Mouse (Mus musculus): ENCODE data around the gene Sorcs2. TPM values are rescaled to one million over a fixed set of nuclear protein-coding genes. Genes with fewer than 3 reads are reported as not detected.

Gene Sorcs2
- polyA plus RNA-seq, 1 experiment from 2014 or later = 5.1 TPM

- Histone ChIP-seq H3K36me3 (ENCODE audit: control insufficient read depth, insufficient read depth, low read length) (no peaks in the 10 kb centered on the region), H3K9me3 (replicated peaks; ENCODE audit: control insufficient read depth, low read length) (no peaks in the 10 kb centered on the region), H3K27ac (ENCODE audit: low read depth, low read length) (no peak overlapping the region), H3K9ac (ENCODE audit: low read length) (no peak overlapping the region), H3K4me1 (ENCODE audit: control insufficient read depth, insufficient read depth, low read length) (no peaks in the 10 kb centered on the region), H3K4me2 (ENCODE audit: low read length) (no peak overlapping the region), H3K4me3 (ENCODE audit: low read depth, low read length) (no peak overlapping the region), H3K27me3 (replicated peaks; ENCODE audit: control insufficient read depth, insufficient read depth, low read length) (no peaks in the 10 kb centered on the region)
- WGBS = 82% methylated on average over 5 of the region's 5 CpGs
- no peak for DNase-seq (ENCODE audit: low spot score)
- no peak for ATAC-seq
Measured at GRCm38 (mm10) chr5:36202781-36203180, 195.2 kb downstream of the Sorcs2 start.

- Histone ChIP-seq H3K27ac (ENCODE audit: low read depth, low read length) (no peak overlapping the region), H3K4me1 (ENCODE audit: control insufficient read depth, insufficient read depth, low read length) (no peaks in the 10 kb centered on the region), H3K27me3 (replicated peaks; ENCODE audit: control insufficient read depth, insufficient read depth, low read length) (no peaks in the 10 kb centered on the region), H3K9ac (ENCODE audit: low read length) (no peak overlapping the region), H3K4me3 (ENCODE audit: low read depth, low read length) (no peak overlapping the region), H3K9me3 (replicated peaks; ENCODE audit: control insufficient read depth, low read length) (no peaks in the 10 kb centered on the region), H3K36me3 (ENCODE audit: control insufficient read depth, insufficient read depth, low read length) (no peaks in the 10 kb centered on the region), H3K4me2 (ENCODE audit: low read length) (no peak overlapping the region)
- no peak for ATAC-seq
- 81% methylated on average over 1 of the region's 1 CpGs for WGBS
- DNase-seq (ENCODE audit: low spot score) = no peak
Measured at GRCm38 (mm10) chr5:36199519-36199918, 198.4 kb downstream of the Sorcs2 start.

- H3K9ac ChIP-seq (ENCODE audit: low read length) = no peak overlapping the region
- ATAC-seq (no peak), DNase-seq (ENCODE audit: low spot score) (no peak)
- H3K4me3 ChIP-seq (ENCODE audit: low read depth, low read length) = no peak overlapping the region
- no peak overlapping the region for H3K27ac ChIP-seq (ENCODE audit: low read depth, low read length)
- H3K4me2 ChIP-seq (ENCODE audit: low read length) = no peak overlapping the region
- no peaks in the 10 kb centered on the region for H3K27me3 ChIP-seq (replicated peaks; ENCODE audit: control insufficient read depth, insufficient read depth, low read length)
- WGBS = 96% methylated on average over 4 of the region's 4 CpGs
- H3K36me3 ChIP-seq (ENCODE audit: control insufficient read depth, insufficient read depth, low read length) = no peaks in the 10 kb centered on the region
- H3K4me1 ChIP-seq (ENCODE audit: control insufficient read depth, insufficient read depth, low read length) = 0 out of 2 replicates have a peak, but pooled peaks cover 3% of the 10 kb centered on the region
- no peaks in the 10 kb centered on the region for H3K9me3 ChIP-seq (replicated peaks; ENCODE audit: control insufficient read depth, low read length)
Measured at GRCm38 (mm10) chr5:36195436-36195835, 202.5 kb downstream of the Sorcs2 start.

- H3K9ac ChIP-seq (ENCODE audit: low read length) = no peak overlapping the region
- H3K4me2 ChIP-seq (ENCODE audit: low read length) = no peak overlapping the region
- WGBS = 51% methylated on average over 4 of the region's 4 CpGs
- no peak overlapping the region for H3K4me3 ChIP-seq (ENCODE audit: low read depth, low read length)
- no peaks in the 10 kb centered on the region for H3K9me3 ChIP-seq (replicated peaks; ENCODE audit: control insufficient read depth, low read length)
- H3K27me3 ChIP-seq (replicated peaks; ENCODE audit: control insufficient read depth, insufficient read depth, low read length) = no peaks in the 10 kb centered on the region
- H3K36me3 ChIP-seq (ENCODE audit: control insufficient read depth, insufficient read depth, low read length) = no peaks in the 10 kb centered on the region
- H3K4me1 ChIP-seq (ENCODE audit: control insufficient read depth, insufficient read depth, low read length) = 0 out of 2 replicates have a peak, but pooled peaks cover 3% of the 10 kb centered on the region
- no peak for ATAC-seq
- DNase-seq (ENCODE audit: low spot score) = no peak
- H3K27ac ChIP-seq (ENCODE audit: low read depth, low read length) = no peak overlapping the region
Measured at GRCm38 (mm10) chr5:36194631-36195030, 203.3 kb downstream of the Sorcs2 start.

- ATAC-seq (no peak), DNase-seq (ENCODE audit: low spot score) (no peak)
- H3K9me3 ChIP-seq (replicated peaks; ENCODE audit: control insufficient read depth, low read length) = no peaks in the 10 kb centered on the region
- no peak overlapping the region for H3K9ac ChIP-seq (ENCODE audit: low read length)
- H3K27me3 ChIP-seq (replicated peaks; ENCODE audit: control insufficient read depth, insufficient read depth, low read length) = no peaks in the 10 kb centered on the region
- H3K4me2 ChIP-seq (ENCODE audit: low read length) = no peak overlapping the region
- H3K4me3 ChIP-seq (ENCODE audit: low read depth, low read length) = no peak overlapping the region
- H3K4me1 ChIP-seq (ENCODE audit: control insufficient read depth, insufficient read depth, low read length) = 0 out of 2 replicates have a peak, but pooled peaks cover 3% of the 10 kb centered on the region
- WGBS = 80% methylated on average over 2 of the region's 2 CpGs
- no peak overlapping the region for H3K27ac ChIP-seq (ENCODE audit: low read depth, low read length)
- H3K36me3 ChIP-seq (ENCODE audit: control insufficient read depth, insufficient read depth, low read length) = no peaks in the 10 kb centered on the region
Measured at GRCm38 (mm10) chr5:36192677-36193076, 205.3 kb downstream of the Sorcs2 start.

GRCm38 (mm10) chr5:36191876-36192275, 206.1 kb downstream of the Sorcs2 start:
- DNase-seq (ENCODE audit: low spot score) (no peak), ATAC-seq (no peak)
- H3K27ac ChIP-seq (ENCODE audit: low read depth, low read length) = no peak overlapping the region
- H3K4me3 ChIP-seq (ENCODE audit: low read depth, low read length) = no peak overlapping the region
- H3K4me1 ChIP-seq (ENCODE audit: control insufficient read depth, insufficient read depth, low read length) = 0 out of 2 replicates have a peak, but pooled peaks cover 3% of the 10 kb centered on the region
- no peaks in the 10 kb centered on the region for H3K36me3 ChIP-seq (ENCODE audit: control insufficient read depth, insufficient read depth, low read length)
- no peaks in the 10 kb centered on the region for H3K27me3 ChIP-seq (replicated peaks; ENCODE audit: control insufficient read depth, insufficient read depth, low read length)
- no peak overlapping the region for H3K4me2 ChIP-seq (ENCODE audit: low read length)
- no peaks in the 10 kb centered on the region for H3K9me3 ChIP-seq (replicated peaks; ENCODE audit: control insufficient read depth, low read length)
- no peak overlapping the region for H3K9ac ChIP-seq (ENCODE audit: low read length)
- WGBS = 90% methylated on average over 3 of the region's 3 CpGs

GRCm38 (mm10) chr5:36191285-36191684, 206.7 kb downstream of the Sorcs2 start:
- Histone ChIP-seq H3K4me3 (ENCODE audit: low read depth, low read length) (no peak overlapping the region), H3K27me3 (replicated peaks; ENCODE audit: control insufficient read depth, insufficient read depth, low read length) (no peaks in the 10 kb centered on the region), H3K9me3 (replicated peaks; ENCODE audit: control insufficient read depth, low read length) (no peaks in the 10 kb centered on the region), H3K4me2 (ENCODE audit: low read length) (no peak overlapping the region), H3K27ac (ENCODE audit: low read depth, low read length) (no peak overlapping the region), H3K36me3 (ENCODE audit: control insufficient read depth, insufficient read depth, low read length) (no peaks in the 10 kb centered on the region), H3K9ac (ENCODE audit: low read length) (no peak overlapping the region), H3K4me1 (ENCODE audit: control insufficient read depth, insufficient read depth, low read length) (0 out of 2 replicates have a peak, but pooled peaks cover 3% of the 10 kb centered on the region)
- ATAC-seq (no peak), DNase-seq (ENCODE audit: low spot score) (no peak)
- WGBS = 88% methylated on average over 4 of the region's 4 CpGs

- Histone ChIP-seq H3K27me3 (replicated peaks; ENCODE audit: control insufficient read depth, insufficient read depth, low read length) (no peaks in the 10 kb centered on the region), H3K36me3 (ENCODE audit: control insufficient read depth, insufficient read depth, low read length) (no peaks in the 10 kb centered on the region), H3K9me3 (replicated peaks; ENCODE audit: control insufficient read depth, low read length) (no peaks in the 10 kb centered on the region), H3K4me2 (ENCODE audit: low read length) (no peak overlapping the region), H3K27ac (ENCODE audit: low read depth, low read length) (no peak overlapping the region), H3K4me3 (ENCODE audit: low read depth, low read length) (no peak overlapping the region), H3K9ac (ENCODE audit: low read length) (no peak overlapping the region), H3K4me1 (ENCODE audit: control insufficient read depth, insufficient read depth, low read length) (no peaks in the 10 kb centered on the region)
- ATAC-seq = no peak
- no peak for DNase-seq (ENCODE audit: low spot score)
- WGBS = 90% methylated on average over 4 of the region's 4 CpGs
Measured at GRCm38 (mm10) chr5:36188310-36188709, 209.6 kb downstream of the Sorcs2 start.

- WGBS = 66% methylated on average over 8 of the region's 8 CpGs
- no peaks in the 10 kb centered on the region for H3K4me1 ChIP-seq (ENCODE audit: control insufficient read depth, insufficient read depth, low read length)
- no peaks in the 10 kb centered on the region for H3K27me3 ChIP-seq (replicated peaks; ENCODE audit: control insufficient read depth, insufficient read depth, low read length)
- no peaks in the 10 kb centered on the region for H3K36me3 ChIP-seq (ENCODE audit: control insufficient read depth, insufficient read depth, low read length)
- ATAC-seq (no peak), DNase-seq (ENCODE audit: low spot score) (no peak)
- no peak overlapping the region for H3K4me3 ChIP-seq (ENCODE audit: low read depth, low read length)
- H3K9ac ChIP-seq (ENCODE audit: low read length) = no peak overlapping the region
- H3K4me2 ChIP-seq (ENCODE audit: low read length) = no peak overlapping the region
- no peak overlapping the region for H3K27ac ChIP-seq (ENCODE audit: low read depth, low read length)
- H3K9me3 ChIP-seq (replicated peaks; ENCODE audit: control insufficient read depth, low read length) = no peaks in the 10 kb centered on the region
Measured at GRCm38 (mm10) chr5:36186294-36187053, 211.5 kb downstream of the Sorcs2 start.
